Mouse (Mus musculus) R1 (cell line): ENCODE results near the gene Igfbp6.
A peak's percentile ranks its signal among the peaks of the same experiment; 100 is the strongest.

Experiments
- DNase-seq: peaks from one replicate; pipeline ENCODE4 v3.0.0-alpha.2; 2018; ENCODE audit warnings: low read depth, low spot score

The Igfbp6 gene

DNA sequence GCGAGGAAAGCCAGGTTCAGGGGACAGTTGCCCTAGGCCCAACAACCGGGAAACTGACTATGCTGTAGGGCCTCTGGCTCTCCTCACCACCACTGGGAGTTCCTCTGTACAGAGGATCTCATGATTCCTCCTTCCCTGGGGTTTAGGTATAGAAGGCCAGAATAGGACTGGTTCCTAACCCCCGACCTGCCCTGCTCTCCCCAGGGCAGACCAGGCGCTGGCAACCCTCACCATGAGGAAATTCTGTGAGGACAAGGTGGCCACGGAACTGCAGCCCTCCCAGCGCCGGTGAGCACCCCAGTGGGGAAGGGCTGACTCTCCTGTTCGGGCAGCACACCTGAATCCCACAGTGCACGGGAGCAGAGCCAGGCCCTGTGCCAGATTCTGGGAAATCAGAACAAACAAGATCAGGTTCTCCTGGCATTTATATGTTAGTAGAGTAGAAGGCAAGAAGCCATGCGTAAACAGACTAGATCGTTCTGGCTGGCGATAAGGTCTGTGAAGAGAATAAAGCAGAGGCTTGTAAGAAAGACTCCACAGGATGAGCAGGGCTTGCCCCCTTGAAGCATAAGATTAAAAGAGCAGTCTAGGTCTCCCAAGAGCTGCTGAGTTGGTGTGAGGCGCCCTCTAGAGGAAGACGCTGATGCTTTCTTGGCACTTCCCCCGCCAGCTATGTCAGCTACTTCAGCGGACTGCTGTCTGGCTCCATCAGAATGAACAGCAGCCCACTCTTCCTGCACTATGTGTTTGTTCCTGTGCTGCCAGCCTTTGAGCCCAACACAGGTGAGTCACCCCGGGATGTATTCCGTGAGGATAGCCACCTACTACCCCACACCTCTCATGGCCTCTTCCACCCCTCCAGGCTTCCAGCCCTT lies 35.3 kb upstream of the Igfbp6 start:
- DNase-seq: peak; percentile 87

DNA sequence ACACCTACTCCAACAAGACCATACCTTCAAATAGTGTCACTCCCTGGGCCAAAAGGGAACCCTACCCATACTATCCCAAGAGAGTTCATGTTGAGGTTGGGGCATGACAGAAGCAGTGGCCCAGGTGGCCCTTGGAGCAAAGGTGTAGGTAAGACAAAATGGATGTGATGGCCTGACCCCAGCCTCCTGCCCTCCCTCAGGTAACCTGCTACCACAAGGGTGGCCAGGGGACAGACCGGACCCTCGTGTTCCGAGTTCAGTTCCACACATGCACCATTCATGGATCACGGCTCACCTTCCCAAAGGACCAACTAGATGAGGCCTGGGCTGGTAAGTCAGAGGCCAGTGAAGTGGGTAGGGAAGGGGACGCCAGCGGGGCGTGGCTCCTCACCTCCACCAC lies 33.9 kb upstream of the Igfbp6 start:
- DNase-seq: no peak

DNA sequence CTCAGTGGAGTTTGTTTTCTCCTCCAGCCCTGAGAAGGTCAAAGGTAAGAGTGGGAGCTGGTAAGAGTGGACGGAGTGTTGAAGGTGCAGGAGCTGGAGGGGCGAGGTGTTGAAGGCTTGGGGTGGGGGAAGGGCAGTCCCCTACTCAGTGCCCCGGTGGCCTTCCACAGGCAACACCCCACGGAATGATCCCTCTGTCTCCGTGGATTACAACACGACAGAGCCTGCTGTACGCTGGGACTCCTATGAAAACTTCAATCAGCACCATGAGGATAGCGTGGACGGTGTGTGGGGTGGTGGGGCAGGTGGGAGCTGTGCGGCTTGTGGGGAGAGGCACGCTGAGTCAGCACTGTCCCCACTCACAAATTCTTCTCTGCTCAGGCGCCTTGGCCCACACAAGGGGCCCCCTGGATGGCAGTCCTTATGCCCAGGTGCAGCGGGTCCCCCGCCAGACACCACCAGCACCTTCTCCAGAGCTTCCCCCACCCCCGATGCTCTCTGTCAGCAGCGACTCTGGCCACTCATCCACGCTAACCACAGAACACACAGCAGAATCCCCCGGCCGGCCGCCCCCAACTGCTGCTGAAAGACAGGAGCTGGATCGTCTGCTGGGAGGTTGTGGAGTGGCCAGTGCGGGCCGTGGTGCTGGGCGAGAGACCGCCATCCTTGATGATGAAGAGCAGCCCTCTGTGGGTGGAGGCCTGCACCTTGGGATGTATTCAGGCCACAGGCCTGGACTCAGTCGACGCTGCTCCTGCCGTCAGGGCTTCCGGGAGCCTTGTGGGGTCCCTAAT lies 33.3 kb upstream of the Igfbp6 start:
- no peak for DNase-seq

DNA sequence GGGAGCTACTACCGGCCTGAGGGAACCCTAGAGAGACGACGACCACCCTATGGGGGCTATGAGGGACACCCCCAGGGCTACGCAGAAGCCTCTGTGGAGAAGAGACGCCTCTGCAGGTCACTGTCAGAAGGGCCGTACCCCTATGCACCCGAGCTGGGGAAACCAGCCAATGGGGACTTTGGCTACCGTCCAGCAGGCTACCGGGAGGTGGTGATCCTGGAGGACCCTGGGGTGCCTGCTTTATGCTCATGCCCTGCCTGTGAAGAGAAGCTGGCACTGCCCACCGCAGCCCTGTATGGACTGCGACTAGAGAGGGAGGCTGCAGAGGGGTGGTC lies 32.7 kb upstream of the Igfbp6 start:
- DNase-seq: no peak

DNA sequence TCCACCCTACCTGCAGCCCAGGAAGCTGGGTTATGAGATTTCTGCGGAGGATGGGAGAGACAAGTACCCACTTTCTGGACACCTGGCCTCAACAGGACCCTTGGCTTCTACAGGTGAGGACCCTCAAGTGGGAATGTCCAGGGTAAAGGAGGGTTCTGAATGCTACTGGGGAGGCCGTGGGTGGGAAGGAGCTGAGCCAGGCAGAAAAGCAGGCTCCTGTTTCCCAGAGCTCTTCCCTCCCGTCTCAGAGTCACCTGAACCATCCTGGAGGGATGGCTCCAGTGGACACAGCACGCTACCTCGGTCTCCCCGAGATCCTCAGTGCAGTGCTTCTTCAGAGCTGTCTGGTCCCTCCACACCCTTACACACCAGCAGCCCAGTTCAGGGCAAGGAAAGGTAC lies 32.0 kb upstream of the Igfbp6 start:
- DNase-seq: no peak

DNA sequence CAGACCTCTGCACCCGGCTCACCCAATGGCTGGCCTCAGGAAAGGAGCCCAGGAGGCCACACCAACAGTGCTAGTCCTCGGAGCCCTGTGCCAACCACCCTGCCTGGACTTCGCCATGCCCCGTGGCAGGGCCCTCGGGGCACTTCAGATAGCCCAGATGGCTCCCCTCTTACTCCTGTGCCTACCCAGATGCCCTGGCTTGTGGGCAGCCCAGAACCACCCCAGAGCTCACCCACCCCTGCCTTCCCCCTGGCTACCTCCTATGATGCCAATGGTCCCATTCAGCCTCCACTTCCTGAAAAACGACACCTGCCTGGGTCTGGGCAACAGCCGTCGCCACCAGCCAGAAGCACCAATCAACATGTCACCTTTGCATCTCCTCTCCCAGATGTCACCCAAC lies 31.3 kb upstream of the Igfbp6 start:
- no peak for DNase-seq

DNA sequence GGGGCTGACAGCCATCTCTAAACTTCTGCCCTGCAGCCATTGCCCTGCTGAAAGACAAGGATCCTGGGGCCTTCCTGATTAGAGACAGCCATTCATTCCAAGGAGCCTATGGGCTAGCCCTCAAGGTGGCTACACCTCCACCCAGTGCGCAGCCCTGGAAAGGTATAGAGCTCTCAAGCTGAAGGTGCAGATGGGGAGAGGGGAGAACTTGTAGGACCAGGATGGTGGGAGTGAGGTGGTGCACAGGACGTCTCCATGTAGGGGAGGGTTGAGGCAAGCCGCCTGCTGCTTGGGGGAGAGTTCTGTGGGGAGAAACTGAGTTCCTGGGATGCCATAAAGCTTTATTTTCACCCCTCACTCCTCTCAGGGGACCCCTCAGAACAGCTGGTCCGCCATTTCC lies 30.5 kb upstream of the Igfbp6 start:
- DNase-seq: no peak

DNA sequence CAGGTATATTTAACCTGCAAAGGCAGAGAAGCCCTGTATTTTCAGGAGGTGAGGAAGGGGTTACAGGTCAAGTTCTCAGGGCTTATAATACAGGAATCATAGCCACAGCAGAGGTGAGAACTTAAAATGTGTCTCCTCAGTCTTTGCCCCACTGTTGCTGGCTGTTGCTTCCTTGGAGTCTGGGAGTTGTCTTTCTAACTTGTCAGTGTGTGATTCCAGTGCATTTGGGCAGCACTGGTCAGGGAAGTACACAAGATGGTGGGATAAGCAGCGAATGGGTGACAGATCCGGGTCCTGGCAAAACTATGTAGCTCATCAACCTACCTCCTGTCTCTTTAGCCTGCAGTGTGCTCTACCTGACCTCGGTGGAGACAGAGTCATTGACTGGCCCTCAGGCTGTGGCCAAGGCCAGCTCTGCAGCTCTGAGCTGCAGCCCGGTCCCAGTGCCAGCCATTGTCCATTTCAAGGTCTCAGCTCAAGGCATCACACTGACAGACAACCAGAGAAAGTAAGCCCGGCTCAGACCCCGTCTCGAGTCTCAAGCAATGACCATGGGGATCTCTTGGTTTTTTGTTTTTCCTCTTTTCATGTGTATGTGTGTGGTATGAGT lies 29.4 kb upstream of the Igfbp6 start:
- DNase-seq: no peak

DNA sequence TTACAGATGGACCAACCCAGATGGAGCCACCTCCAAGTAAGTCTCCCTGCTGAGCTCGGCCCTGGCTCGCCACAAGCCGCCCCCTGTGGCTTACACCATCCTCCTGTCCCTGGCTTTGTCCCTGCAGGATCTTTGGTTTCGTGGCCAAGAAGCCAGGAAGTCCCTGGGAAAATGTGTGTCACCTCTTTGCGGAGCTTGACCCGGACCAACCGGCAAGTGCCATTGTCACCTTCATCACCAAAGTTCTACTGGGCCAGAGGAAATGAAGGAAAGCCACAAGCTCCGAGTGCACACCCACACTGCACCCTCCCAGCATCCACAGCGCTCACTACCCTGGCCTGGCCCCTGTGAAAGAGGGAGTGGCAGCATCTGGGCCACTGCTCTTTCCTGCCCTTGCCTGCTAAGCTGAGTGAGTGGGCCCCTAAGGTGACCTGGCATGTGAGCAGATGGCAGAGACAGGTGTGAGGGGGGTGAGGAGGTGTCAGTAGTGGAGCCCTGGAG lies 28.4 kb upstream of the Igfbp6 start:
- no peak for DNase-seq

DNA sequence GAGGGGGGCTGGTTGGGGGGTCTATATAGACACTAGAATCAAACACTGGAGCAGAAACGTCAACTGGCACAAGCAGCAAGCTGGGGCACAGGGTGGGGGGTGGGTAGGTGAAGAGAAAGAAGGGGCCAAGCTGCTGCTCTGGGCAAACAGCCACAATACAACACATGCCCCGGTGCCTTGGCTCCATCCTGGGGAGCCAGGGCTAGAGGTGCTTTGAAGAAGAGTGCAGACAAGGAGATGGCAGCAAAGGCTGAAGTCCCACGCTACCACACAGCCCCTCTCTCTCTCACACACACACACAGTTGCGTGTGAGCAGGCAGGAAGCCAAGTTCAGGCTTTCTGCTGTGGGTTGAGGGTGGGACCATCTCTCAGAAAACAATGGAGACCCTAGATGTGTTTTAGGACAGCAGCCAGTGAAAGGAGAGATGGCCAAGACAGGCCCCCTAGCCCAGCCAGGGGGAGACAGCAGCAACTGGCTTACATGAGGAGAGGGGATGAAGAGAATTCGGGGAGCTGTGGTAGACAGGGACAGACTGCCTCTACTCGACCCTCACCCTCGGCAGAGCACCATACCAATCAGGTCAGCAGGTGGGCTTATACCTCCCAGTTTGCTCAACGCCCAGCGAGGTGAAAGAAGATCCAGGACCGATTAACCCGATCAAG lies 27.3 kb upstream of the Igfbp6 start:
- DNase-seq: no peak

DNA sequence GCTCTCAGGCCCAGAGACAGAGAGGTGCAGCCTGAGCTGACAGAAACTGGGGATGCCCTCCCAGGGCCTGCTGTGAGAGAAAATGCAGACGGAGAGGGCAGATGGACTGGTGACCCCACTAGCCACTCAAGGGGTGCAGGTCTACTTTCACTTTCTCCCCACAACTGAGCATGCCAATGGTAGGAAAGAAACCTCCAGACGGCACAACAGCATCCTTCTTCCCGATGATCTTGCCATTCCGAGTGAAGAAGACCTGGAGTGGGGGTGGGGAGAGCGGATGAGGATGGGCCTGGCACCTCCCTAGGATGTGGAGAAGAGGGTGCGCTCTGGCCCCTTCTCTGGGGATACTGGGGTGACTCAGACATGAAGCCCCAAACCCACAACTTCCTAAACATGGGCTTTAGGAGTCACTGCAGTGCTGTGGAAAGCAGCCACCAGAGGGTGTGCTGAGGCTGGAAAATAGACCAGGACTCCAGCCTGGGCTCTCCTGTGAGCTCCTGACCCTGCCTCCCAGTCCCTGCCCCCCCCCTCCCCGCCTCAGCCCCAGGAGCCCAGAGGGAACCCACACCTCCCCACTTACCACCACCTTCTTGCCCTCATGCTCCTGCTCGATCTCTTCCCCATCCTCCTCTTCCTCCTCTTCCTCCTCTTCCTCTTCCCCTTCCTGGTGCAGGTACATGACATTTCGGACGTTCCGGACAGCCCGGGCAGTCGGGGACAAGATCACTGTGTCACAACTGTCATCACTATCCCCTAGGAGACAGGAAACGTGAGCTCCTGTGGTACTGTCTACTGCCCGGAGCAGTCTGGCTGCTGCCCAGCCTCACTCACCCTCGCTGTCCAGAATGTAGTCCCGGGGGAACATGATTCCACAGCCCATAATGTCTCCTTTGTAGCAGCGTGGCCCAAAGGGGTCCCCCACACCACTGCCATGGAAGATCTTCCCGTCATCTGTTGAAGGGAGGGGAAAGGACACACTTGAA lies 26.4 kb upstream of the Igfbp6 start:
- no peak for DNase-seq

DNA sequence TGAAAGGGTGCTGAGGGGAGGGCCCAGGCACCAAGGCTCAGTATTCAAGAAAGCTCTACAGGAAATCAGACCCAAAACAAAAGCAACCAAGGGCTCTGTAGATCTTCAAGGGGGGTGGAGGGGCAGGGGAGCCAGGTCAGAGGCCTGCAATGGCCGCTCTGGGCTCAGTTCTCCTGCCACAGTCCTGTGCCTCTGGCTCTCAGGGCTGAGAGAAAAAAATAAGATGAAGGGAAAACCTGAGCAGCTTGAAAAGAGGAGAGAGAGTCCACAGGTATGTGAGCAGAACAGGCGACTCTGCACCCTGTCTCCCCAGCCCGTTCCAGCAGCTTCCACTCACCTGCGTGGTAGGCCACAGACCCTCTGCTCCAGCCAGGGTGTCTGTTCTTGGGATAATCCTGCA lies 25.6 kb upstream of the Igfbp6 start:
- DNase-seq: no peak

DNA sequence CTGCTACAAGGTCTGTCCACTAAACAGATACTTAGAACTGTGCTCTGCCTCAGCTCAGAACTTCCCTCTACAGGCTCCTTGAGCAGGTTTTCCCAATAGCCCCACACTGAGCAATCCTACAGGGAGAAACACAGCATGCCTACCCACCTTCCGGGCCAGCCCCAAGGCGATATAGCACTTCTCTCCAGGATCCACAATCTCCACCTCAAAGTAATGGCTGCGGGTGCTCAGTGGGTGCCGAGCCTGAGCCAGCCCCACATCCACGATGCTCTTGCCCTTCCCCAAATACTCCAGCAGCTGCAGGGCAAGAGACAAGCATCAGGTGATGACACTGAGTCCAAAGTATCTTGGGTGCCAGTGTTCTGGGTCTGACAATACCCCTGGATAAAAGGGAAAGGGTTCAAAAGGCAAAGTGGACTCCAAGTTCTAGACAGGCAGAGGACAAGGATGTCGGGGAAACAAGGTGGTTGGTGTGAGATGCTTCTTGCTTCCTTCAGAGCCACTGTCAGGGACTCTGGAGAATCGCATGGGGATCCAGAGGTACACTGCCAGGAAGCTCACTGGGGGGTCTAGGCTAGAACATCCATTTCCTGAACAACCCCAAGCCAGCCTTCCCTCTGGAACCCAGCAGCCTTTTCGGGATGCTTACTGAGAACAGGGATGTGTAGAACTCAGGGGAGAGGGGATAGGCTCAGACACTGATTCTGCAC lies 24.9 kb upstream of the Igfbp6 start:
- DNase-seq: no peak

DNA sequence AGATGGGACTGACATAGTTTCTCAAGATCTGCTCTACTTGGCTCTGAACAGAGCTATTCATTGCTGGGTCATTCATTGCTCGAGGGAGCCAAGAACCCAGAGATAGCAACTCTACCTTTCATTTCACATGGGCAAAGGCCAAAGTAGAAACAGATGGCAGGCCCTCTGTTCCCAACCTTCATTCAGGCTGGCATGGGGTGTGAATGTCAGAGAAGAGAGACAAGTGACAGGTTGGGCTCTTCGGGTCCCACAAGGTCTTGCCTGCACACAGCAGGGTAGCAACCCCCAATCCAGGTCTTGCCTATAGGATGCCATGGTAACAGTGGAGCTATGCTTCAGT lies 24.4 kb upstream of the Igfbp6 start:
- DNase-seq: no peak

DNA sequence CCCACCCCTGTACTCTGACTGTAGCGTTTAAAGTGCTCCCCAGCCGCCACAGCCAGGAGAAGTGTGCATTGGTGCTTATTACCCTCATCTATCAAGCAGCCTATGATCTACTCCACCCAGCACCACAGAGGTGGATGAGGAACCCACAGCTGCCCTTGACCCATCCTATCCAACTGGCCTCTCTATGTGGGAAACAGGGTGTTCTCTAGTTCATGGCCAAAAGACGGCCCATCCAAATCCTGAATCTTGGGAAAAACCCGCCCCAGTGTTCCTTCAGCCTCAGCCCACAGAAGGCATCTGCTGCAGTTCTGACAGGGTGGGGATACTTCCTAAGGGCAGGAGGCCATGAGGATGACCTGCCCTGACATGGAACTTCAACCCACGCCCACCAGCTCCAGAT lies 23.6 kb upstream of the Igfbp6 start:
- DNase-seq: no peak

DNA sequence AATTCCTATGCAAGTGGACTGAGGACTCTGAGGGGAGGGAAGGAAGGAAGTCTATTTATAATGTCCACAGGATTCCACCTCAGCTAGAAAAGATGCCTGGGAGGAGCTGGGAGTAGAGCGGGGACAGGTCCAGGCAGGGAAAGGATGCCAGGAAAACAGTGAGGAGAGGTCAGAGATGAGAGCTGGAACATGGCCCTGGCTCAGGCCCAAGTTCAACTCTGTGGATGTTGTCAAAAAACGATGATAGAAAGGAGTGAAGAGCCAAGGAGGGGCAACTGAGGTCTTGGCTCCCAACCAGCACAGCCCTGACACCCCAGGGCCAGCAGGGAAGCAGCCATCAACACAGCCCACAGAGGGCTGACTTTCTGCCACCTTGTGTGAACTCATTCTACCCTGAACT lies 17.9 kb upstream of the Igfbp6 start:
- no peak for DNase-seq

DNA sequence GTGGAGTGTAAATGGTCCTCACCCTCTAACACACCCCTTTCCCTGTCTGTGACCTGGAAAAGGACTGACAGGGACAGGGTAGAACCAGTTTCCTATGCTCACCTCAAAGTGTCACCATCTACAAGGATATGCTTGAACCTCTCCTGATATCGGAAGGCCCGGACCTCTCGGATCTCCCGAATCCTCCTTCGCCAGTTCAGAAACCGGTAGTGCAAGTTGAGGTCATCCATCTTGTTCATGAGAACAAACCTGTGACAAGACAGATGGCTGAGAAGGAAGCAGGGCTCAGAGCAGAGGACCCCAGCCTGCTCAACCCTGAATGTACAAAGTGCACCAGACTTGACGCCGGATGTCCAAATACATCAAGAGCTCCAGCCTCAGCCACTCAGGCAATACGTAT lies 10.8 kb upstream of the Igfbp6 start:
- DNase-seq: no peak

DNA sequence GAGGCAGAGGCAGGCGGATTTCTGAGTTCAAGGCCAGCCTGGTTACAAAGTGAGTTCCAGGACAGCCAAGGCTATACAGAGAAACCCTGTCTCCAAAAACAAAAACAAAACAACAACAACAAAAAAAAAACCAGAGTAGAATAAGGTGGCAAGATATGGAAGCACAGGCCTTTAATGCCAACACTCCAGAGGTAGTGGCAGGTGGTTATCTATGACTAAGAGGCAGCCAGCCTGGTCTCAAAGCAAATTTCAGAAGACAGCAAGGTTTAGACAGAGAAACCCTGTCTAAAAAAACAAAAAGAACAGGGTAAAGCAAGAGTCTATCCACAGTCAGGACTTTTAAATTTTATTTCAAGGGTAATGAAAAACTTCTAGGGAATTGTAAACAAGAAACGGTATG lies 9.5 kb upstream of the Igfbp6 start:
- DNase-seq: no peak

DNA sequence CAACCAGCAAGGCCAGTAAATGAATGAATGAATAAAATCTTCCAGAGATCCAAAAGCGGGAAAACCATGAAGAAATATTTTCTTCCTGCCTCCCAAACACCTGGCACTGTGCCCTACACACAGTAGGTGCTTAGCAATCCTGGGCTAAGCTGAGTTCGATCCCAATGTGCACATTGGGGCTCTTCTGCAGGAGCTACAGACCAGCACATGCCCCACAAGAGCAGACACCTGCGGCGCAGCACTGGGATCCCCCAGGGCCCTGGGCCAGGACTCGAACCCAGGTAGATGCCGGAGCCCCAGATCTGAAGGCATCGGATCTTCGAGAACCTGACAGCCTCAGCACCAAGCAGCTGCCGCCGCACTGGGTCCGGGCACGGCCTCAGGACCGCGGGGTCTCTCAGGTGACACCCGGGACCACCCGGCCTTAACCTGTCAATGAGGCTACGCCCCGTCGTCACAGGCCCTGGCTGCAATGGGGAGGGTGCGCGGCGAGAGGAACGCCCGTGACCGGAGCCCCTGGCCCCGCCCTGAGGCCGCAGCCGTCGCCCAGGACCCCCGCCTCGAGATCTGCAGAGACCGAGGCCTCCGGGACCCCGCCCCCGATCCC lies 8.5 kb upstream of the Igfbp6 start:
- no peak for DNase-seq
